Mouse (Mus musculus) myocyte (in vitro differentiated cells): ENCODE results near the gene Nhlrc3.

ENCODE experiments used
- CEBPB ChIP-seq: IDR thresholded peaks from 2 replicates; pipeline ENCODE4 v1.6.1; 2011; ENCODE audit warnings: mild to moderate bottlenecking, moderate library complexity; ENCODE audit not compliant: poor library complexity, insufficient read depth, severe bottlenecking
- E2F4 ChIP-seq: IDR thresholded peaks from one replicate; pipeline ENCODE4 v1.6.1; 2011; ENCODE audit warnings: mild to moderate bottlenecking, control low read depth, moderate library complexity; ENCODE audit not compliant: insufficient read depth
- MAX ChIP-seq: IDR thresholded peaks from one replicate; pipeline ENCODE4 v1.6.1; 2011; ENCODE audit warnings: low read depth, mild to moderate bottlenecking, control low read depth
- MYOG ChIP-seq, 3 experiments: IDR thresholded peaks; one replicate each; pipeline ENCODE4 v1.6.1; 2011; ENCODE audit warnings: control low read depth in 2 of 3, low read depth in 2 of 3, mild to moderate bottlenecking in 2 of 3; ENCODE audit not compliant: insufficient read length in 2 of 3, control insufficient read depth in 1 of 3, insufficient read depth in 1 of 3
- POLR2A ChIP-seq: IDR thresholded peaks from one replicate; pipeline ENCODE4 v1.6.1; 2011; ENCODE audit warnings: low read depth, mild to moderate bottlenecking, control low read depth, moderate library complexity; ENCODE audit not compliant: insufficient read length
- POLR2AphosphoS2 ChIP-seq: IDR thresholded peaks from one replicate; pipeline ENCODE4 v1.6.1; 2011; ENCODE audit warnings: low read depth, control low read depth; ENCODE audit not compliant: insufficient read length
- REST ChIP-seq: IDR thresholded peaks from one replicate; pipeline ENCODE4 v1.6.1; 2011; ENCODE audit warnings: mild to moderate bottlenecking, control low read depth, moderate library complexity; ENCODE audit not compliant: insufficient read depth, insufficient read length
- SRF ChIP-seq: IDR thresholded peaks from one replicate; pipeline ENCODE4 v1.6.1; 2011; ENCODE audit warnings: low read depth; ENCODE audit not compliant: control insufficient read depth, insufficient read length
- TCF12 ChIP-seq: IDR thresholded peaks from one replicate; pipeline ENCODE4 v1.6.1; 2011; ENCODE audit warnings: mild to moderate bottlenecking, control low read depth; ENCODE audit not compliant: poor library complexity, insufficient read depth, severe bottlenecking
- USF1 ChIP-seq: IDR thresholded peaks from one replicate; pipeline ENCODE4 v1.6.1; 2011; ENCODE audit warnings: low read depth, mild to moderate bottlenecking, control low read depth, moderate library complexity

DNA sequence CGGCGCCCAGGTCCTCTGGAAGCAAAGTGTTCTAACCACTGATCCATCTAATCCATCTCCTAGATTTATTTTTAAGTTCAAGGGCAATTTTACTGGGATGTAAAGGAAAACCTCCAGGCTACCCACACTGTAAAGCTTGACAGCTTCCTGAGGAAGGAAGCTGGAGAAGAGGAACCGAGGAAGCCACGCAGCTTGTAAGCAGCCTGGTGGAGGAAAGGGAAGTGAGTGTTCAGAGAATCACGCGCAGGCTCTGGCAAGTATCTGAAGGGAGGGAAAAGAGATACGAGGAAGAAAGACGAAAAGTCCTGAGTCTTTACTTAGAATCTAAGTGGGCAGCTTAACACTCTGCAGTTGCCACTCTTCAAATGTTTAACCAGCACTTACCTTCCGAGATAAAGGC is 3.0 kb downstream of the Nhlrc3 start:
- no peak for TF ChIP-seq CEBPB
- no peak for TF ChIP-seq POLR2A
- TF ChIP-seq MAX, result no peak
- TF ChIP-seq E2F4, result no peak
- TF ChIP-seq TCF12, result no peak
- no peak for TF ChIP-seq USF1
- TF ChIP-seq POLR2AphosphoS2, result no peak
- TF ChIP-seq SRF, result no peak
- no peak for TF ChIP-seq REST
- no peak for TF ChIP-seq MYOG (IDR thresholded peaks at IDR 0.05; ENCODE audit: control insufficient read depth in 1 of 3, insufficient read depth in 1 of 3, insufficient read length in 2 of 3, low read depth in 2 of 3)
